Mouse (Mus musculus) CH12.LX (cell line): Measurements from ENCODE around the gene Tmem167. TPM values are rescaled to one million over a fixed set of nuclear protein-coding genes. Genes with fewer than 3 reads are reported as not detected.

Source experiments
- DNase-seq: peaks from one replicate; pipeline ENCODE4 v3.0.0-alpha.2; 2013; ENCODE audit errors: extremely low read depth
- H3K27ac ChIP-seq: 2 replicates; pipeline ENCODE4 v1.5.1; 2012; ENCODE audit warnings: low read depth, mild to moderate bottlenecking, control low read depth, moderate library complexity; ENCODE audit not compliant: insufficient read depth
- H3K27me3 ChIP-seq: replicated peaks from 2 replicates; pipeline ENCODE3; 2012; ENCODE audit warnings: inconsistent platforms
- H3K36me3 ChIP-seq, 2 experiments: replicated peaks in 1 of 2; 2 replicates each; pipeline versions ENCODE3 to v1.6.1; 2012; ENCODE audit warnings: inconsistent platforms in 1 of 2, low read length in 1 of 2, mild to moderate bottlenecking in 1 of 2, mixed read lengths in 1 of 2, moderate library complexity in 1 of 2; ENCODE audit not compliant: control insufficient read depth in 1 of 2, insufficient read depth in 1 of 2
- H3K4me1 ChIP-seq, 2 experiments: 2 replicates each; pipeline ENCODE4 v1.6.1; 2012; ENCODE audit warnings: inconsistent platforms in 1 of 2, moderate library complexity in 1 of 2; ENCODE audit not compliant: insufficient read depth in 2 of 2, control insufficient read depth in 1 of 2
- H3K4me2 ChIP-seq: 2 replicates; pipeline ENCODE4 v1.6.1; 2012; ENCODE audit warnings: low read depth, mild to moderate bottlenecking, control low read depth; ENCODE audit not compliant: poor library complexity, insufficient read depth, severe bottlenecking
- H3K4me3 ChIP-seq, 3 experiments: fragments of 150-350 bp in 1 of 3; sonication (generic) in 1 of 3; replicated peaks in 1 of 3; 2 replicates each; pipeline versions ENCODE3 to v1.5.1; 2011 to 2012; ENCODE audit warnings: low read depth in 2 of 3, low read length in 2 of 3, mild to moderate bottlenecking in 2 of 3, moderate library complexity in 2 of 3, control low read depth in 1 of 3, improper control_type of control experiment in 1 of 3, inconsistent platforms in 1 of 3, mixed read lengths in 1 of 3; ENCODE audit not compliant: poor library complexity in 1 of 3
- H3K79me2 ChIP-seq: replicated peaks from 2 replicates; pipeline ENCODE4 v1.6.1; 2012; ENCODE audit warnings: mild to moderate bottlenecking, moderate library complexity; ENCODE audit not compliant: control insufficient read depth, poor library complexity, insufficient read depth, severe bottlenecking; ENCODE audit errors: extremely low read depth
- H3K9ac ChIP-seq: 2 replicates; pipeline ENCODE4 v1.6.1; 2012; ENCODE audit warnings: low read depth, mild to moderate bottlenecking, control low read depth, moderate library complexity; ENCODE audit not compliant: insufficient read depth
- H3K9me3 ChIP-seq: replicated peaks from 2 replicates; pipeline ENCODE3; 2012; ENCODE audit warnings: low read length, inconsistent platforms, mixed read lengths
- CHD1 ChIP-seq: IDR thresholded peaks from 2 replicates; pipeline ENCODE4 v1.6.1; 2012; ENCODE audit warnings: low read depth, low read length, improper control_type of control experiment, inconsistent platforms
- E2F4 ChIP-seq: IDR thresholded peaks from 2 replicates; pipeline ENCODE4 v1.6.1; 2011; ENCODE audit warnings: low read depth, low read length, improper control_type of control experiment; ENCODE audit not compliant: insufficient replicate concordance
- ELF1 ChIP-seq: IDR thresholded peaks from 2 replicates; pipeline ENCODE4 v1.6.1; 2014; ENCODE audit warnings: low read depth, mild to moderate bottlenecking, inconsistent platforms, low read length, improper control_type of control experiment
- EP300 ChIP-seq: IDR thresholded peaks from 2 replicates; pipeline ENCODE4 v1.6.1; 2011; ENCODE audit warnings: low read length, improper control_type of control experiment
- GABPA ChIP-seq: IDR thresholded peaks from 2 replicates; pipeline ENCODE4 v1.6.1; 2012; ENCODE audit warnings: low read depth, low read length, improper control_type of control experiment, inconsistent platforms; ENCODE audit not compliant: insufficient replicate concordance
- HCFC1 ChIP-seq: IDR thresholded peaks from 2 replicates; pipeline ENCODE4 v1.6.1; 2012; ENCODE audit warnings: low read depth, mild to moderate bottlenecking, inconsistent platforms, low read length, improper control_type of control experiment
- IRF4 ChIP-seq: IDR thresholded peaks from 2 replicates; pipeline ENCODE4 v1.6.1; 2014; ENCODE audit warnings: low read depth, mild to moderate bottlenecking, inconsistent platforms, low read length, improper control_type of control experiment
- KAT2A ChIP-seq: IDR thresholded peaks from 2 replicates; pipeline ENCODE4 v1.6.1; 2012; ENCODE audit warnings: low read length, improper control_type of control experiment, inconsistent platforms; ENCODE audit not compliant: insufficient replicate concordance
- MAFK ChIP-seq: IDR thresholded peaks from 2 replicates; pipeline ENCODE4 v1.6.1; 2011; ENCODE audit warnings: low read length, improper control_type of control experiment; ENCODE audit not compliant: insufficient replicate concordance
- MAX ChIP-seq: IDR thresholded peaks from 2 replicates; pipeline ENCODE4 v1.6.1; 2011; ENCODE audit warnings: low read length, improper control_type of control experiment
- MEF2A ChIP-seq: IDR thresholded peaks from 2 replicates; pipeline ENCODE4 v1.6.1; 2014; ENCODE audit warnings: low read depth, mild to moderate bottlenecking, inconsistent platforms, low read length, improper control_type of control experiment, borderline replicate concordance
- PAX5 ChIP-seq: IDR thresholded peaks from 2 replicates; pipeline ENCODE4 v1.6.1; 2012; ENCODE audit warnings: low read length, inconsistent platforms, mixed read lengths
- POLR2AphosphoS2 ChIP-seq: IDR thresholded peaks from 2 replicates; pipeline ENCODE4 v1.6.1; 2011; ENCODE audit warnings: low read depth, low read length, improper control_type of control experiment
- TBP ChIP-seq: conservative IDR thresholded peaks from 2 replicates; pipeline ENCODE4 v1.6.1; 2011; ENCODE audit warnings: low read depth, low read length, improper control_type of control experiment
- TCF12 ChIP-seq: IDR thresholded peaks from 2 replicates; pipeline ENCODE4 v1.6.1; 2014; ENCODE audit warnings: low read depth, mild to moderate bottlenecking, inconsistent platforms, low read length, improper control_type of control experiment
- UBTF ChIP-seq: IDR thresholded peaks from 2 replicates; pipeline ENCODE4 v1.6.1; 2012; ENCODE audit warnings: low read depth, mild to moderate bottlenecking, inconsistent platforms, low read length, improper control_type of control experiment, moderate library complexity
- USF1 ChIP-seq: IDR thresholded peaks from 2 replicates; pipeline ENCODE4 v1.6.1; 2014; ENCODE audit warnings: low read depth, mild to moderate bottlenecking, inconsistent platforms, low read length, improper control_type of control experiment
- USF2 ChIP-seq: conservative IDR thresholded peaks from 2 replicates; pipeline ENCODE4 v1.6.1; 2011; ENCODE audit warnings: low read depth, low read length, improper control_type of control experiment
- ZC3H11A ChIP-seq: IDR thresholded peaks from 2 replicates; pipeline ENCODE4 v1.6.1; 2012; ENCODE audit warnings: low read depth, mild to moderate bottlenecking, inconsistent platforms, low read length, improper control_type of control experiment
- ZKSCAN1 ChIP-seq: IDR thresholded peaks from 2 replicates; pipeline ENCODE4 v1.6.1; 2012; ENCODE audit warnings: low read depth, inconsistent platforms, low read length, improper control_type of control experiment, borderline replicate concordance
- dilution Hi-C: fragments of 300-500 bp; cut with MboI; formaldehyde crosslinking; loops from 2 replicates; pipeline ENCODE4 v1.14.3; 2020; ENCODE audit warnings: low sequenced_read_pairs; ENCODE audit not compliant: extremely low pct_unique_long_range_greater_than_20kb, extremely low pct_ligation_motif_present
- in situ Hi-C: fragments of 300-500 bp; cut with MboI; formaldehyde crosslinking; loops from 3 replicates; pipeline ENCODE4 v1.14.3; 2019; ENCODE audit warnings: low sequenced_read_pairs, low pct_ligation_motif_present, low pct_unique_long_range_greater_than_20kb, mixed read lengths
- polyA plus RNA-seq: library from polyadenylated mRNA; unstranded; fragments of >175 nt; gene quantifications from 2 replicates; pipeline ENCODE4 v1.2.1, GENCODE M21; 2012; ENCODE audit warnings: low read depth; ENCODE audit not compliant: insufficient read length
- total RNA-seq, 2 experiments: library from RNA; depleted of rRNA; stranded (reverse); fragments of 300-350 nt in 1 of 2; fragments of >200 nt in 1 of 2; gene quantifications; 2 replicates each; pipeline ENCODE4 v1.2.3; 2012 to 2014

The Tmem167 gene
- total and polyA plus RNA-seq, 3 experiments = 14.1 to 38.6 (median 24.5) TPM

DNA sequence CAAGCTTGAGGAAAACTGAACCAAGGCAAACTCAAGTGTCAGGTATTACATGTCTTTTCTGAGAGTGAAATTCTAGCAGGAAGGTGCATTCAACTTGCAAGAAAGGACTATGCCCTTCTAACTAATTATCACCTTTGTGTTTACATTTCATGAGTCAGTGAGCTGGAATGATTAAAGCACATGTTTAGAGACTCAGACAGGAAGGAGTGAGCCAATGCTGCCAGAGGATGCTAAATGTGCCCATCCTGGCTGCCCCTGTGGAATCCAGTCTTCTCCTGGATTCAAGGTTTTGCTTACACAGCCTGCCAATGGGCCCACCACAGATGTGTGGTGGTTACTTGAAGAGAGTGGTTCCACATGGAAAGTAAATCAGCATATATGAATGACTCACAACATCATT lies 82.5 kb downstream of the Tmem167 start:
- in situ Hi-C loops = no loop called here
- TF ChIP-seq ELF1 = no peak
- no peak for TF ChIP-seq POLR2AphosphoS2
- TF ChIP-seq USF2 = no peak
- TF ChIP-seq TBP = no peak
- TF ChIP-seq IRF4 = no peak
- TF ChIP-seq TCF12 = no peak
- no peak for TF ChIP-seq ZC3H11A
- no peak for TF ChIP-seq CHD1
- no peak for TF ChIP-seq HCFC1
- TF ChIP-seq UBTF = no peak
- no peak for TF ChIP-seq ZKSCAN1
- no peak for TF ChIP-seq GABPA
- TF ChIP-seq EP300 = no peak
- no peak for TF ChIP-seq E2F4
- no peak for TF ChIP-seq PAX5
- no peak for TF ChIP-seq MAFK
- TF ChIP-seq MAX = no peak
- TF ChIP-seq KAT2A = no peak
- no peak for TF ChIP-seq USF1
- Histone ChIP-seq H3K27me3 (no peaks in the 10 kb centered on the region), H3K27ac (no peak overlapping the region), H3K36me3 (no peaks in the 10 kb centered on the region), H3K4me1 (no peaks in the 10 kb centered on the region), H3K4me3 (no peak overlapping the region), H3K9me3 (no peaks in the 10 kb centered on the region), H3K79me2 (no peaks in the 10 kb centered on the region), H3K9ac (no peak overlapping the region), H3K4me2 (no peak overlapping the region)
- no peak for DNase-seq
- dilution Hi-C loops = no loop called here

DNA sequence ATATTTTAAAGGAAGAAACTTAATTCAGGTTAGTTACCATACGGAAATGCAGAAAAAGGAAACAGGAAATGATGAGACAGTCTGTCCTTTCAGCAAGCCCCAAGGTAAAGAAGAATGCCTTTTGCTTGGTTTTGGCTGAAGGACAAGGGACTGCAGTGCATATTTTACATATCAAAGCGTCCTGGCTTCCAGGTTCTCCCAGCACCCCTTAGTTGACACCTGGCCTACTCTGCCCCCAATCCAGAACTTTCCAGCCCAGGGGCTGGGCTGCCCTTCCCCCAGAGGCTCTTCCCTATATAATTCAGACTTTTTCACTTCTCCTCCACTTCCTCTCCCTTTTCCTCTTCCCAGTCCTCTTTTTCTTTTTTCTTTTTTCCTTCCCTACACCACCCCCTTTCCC lies 86.7 kb downstream of the Tmem167 start:
- no peak for TF ChIP-seq USF1
- no peak for TF ChIP-seq ZKSCAN1
- TF ChIP-seq MEF2A = no peak
- TF ChIP-seq, all 38 proteins: peak for 0
- no peaks in the 10 kb centered on the region for H3K9me3 ChIP-seq
- H3K36me3 ChIP-seq = no peaks in the 10 kb centered on the region
- H3K79me2 ChIP-seq = no peaks in the 10 kb centered on the region
- in situ Hi-C loops = no loop called here
- H3K9ac ChIP-seq = no peak overlapping the region
- H3K4me3 ChIP-seq = no peak overlapping the region
- no peak overlapping the region for H3K4me2 ChIP-seq
- no peak for DNase-seq
- no peaks in the 10 kb centered on the region for H3K4me1 ChIP-seq
- no peaks in the 10 kb centered on the region for H3K27me3 ChIP-seq
- dilution Hi-C loops = no loop called here
- no peak overlapping the region for H3K27ac ChIP-seq
